Mouse (Mus musculus): Measurements from ENCODE around the gene Baiap2l1.

Gene Baiap2l1

DNA sequence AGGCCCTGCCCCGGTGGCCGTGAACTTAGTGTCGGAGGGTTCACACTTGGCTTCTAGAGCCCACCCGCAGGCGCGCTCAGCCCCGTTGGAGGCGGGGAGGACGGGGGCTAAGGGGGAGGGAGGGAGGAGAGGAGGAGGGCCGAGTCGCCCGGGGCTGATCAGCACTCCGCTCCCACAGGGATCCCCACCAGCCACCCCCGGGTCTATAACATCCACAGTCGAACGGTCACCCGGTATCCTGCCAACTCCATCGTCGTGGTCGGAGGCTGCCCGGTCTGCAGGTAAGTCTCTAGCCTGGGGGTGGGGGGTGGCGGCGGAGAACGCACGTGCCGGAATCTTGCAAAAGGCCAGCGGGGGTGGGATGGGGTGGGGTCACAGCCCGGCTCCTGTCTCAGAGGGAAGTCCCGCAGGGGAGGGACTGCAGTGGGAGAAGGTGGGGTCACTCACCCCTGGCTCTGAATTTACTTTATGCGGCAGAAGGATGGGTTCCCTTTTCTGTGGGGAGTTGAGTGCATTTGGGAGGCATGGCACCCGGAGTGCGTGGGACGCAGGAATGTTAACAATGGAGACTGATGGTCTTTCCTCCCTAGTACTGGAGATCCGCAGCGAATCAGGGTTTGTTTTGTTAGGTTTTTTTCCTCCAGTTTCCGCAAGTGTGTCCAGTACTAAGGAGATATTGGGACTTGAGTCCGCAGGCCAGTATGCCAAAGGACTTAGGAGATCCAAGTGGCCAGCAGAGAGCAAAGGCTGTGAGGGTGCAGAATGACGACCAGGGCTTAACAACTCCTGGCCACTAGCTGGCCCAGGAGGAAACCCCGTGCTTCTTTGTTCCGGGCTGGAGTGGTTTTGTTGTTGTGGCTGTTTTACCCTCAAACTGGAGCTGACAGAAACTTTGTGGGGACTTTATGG, 102.0 kb downstream of the Baiap2l1 start:
- DNase-seq = peak in 1 of 2 experiments; percentile 46

DNA sequence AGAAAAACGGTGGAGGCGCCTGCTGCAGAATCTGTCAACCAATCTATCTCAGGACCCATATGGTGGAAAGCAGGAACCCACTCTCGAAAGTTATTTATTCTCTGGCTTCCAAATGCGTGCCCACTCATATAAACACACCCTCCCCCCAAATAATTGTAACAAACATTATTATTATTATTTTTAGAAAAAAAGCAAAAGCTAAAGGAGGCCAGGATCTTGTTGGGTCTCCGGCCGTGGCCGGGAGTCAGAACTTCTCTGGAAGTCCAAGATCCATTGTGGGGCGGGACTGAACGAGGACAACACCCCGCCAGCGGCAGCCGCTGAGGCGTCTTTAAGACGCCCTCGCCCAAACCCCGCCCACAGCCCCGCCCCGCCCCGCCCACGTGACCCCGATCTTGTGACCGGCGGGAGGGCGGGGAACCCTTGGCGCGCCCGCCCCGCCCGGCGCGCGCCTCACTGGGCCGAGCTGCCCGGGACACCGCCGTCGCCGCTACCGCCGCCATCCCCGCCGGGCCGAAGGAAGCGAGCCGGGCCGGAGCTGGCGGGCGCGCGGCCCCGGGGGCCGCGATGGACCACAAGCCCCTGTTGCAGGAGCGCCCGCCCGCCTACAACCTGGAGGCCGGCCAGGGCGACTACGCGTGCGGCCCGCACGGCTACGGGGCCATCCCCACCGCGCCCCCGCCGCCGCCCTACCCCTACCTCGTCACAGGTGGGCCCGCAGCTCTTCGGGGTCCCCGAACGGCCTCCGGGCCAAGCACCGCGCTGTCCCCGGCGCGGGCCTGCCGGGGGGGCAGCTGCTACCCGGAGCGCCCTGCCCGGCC, 102.9 kb downstream of the Baiap2l1 start:
- peak; percentile 76 to 84 for DNase-seq

DNA sequence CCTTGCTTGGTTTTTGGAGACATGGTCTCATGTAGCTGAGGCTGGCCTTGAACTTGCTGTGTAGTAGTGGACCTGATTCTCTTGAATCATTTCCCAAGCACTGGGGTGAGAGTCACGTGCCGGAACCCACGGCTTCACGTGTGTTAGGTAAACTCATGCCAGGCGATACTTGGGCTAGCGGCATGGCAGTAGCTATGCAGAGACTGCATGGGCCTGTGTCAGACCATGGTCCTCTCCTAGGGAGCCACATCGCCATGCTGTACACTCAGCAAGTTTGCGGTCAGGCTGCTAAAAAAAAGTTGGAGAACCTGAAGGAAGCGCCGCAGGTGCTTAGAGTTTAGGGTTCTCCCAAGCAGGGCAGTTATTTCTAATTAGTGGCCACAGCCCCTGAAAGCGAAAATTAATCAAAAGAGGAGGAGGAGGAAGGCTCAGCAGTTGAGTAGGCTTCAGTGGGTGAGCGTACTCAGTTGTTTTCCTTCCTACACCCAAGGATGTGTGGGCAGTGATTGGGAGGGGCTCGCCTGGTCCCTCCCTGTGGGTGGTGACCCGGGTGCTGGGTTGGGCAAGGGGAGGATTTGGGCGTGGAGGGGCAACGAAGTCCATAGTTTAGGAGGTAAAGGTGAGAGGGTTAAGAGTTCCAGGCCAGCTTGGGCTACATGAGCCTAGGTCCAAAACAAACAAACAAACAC, 103.6 kb downstream of the Baiap2l1 start:
- DNase-seq = no peak

DNA sequence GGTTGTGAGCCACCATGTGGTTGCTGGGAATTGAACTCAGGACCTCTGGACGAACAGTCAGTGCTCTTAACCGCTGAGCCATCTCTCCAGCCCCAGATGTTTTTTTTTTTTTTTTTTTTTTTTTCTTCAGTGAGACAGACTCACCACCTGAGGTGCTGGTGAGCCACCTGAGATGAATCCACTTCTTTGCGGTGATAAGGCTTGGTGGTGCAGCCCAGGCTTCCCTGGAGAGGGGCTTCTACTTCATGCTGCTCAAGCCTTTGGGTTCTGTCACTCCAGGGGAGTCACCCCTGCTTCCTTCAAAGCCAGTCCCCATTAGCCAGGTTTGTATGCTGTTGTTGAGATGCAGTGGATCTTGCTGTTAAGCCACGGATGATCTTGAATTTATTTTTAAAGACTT, 104.7 kb downstream of the Baiap2l1 start:
- no peak for DNase-seq

GRCm38 (mm10) chr5:144251876-144252577, 105.9 kb downstream of the Baiap2l1 start:
- DNase-seq = no peak

- no peak for DNase-seq
Measured at GRCm38 (mm10) chr5:144249871-144250270, 108.0 kb downstream of the Baiap2l1 start.

DNA sequence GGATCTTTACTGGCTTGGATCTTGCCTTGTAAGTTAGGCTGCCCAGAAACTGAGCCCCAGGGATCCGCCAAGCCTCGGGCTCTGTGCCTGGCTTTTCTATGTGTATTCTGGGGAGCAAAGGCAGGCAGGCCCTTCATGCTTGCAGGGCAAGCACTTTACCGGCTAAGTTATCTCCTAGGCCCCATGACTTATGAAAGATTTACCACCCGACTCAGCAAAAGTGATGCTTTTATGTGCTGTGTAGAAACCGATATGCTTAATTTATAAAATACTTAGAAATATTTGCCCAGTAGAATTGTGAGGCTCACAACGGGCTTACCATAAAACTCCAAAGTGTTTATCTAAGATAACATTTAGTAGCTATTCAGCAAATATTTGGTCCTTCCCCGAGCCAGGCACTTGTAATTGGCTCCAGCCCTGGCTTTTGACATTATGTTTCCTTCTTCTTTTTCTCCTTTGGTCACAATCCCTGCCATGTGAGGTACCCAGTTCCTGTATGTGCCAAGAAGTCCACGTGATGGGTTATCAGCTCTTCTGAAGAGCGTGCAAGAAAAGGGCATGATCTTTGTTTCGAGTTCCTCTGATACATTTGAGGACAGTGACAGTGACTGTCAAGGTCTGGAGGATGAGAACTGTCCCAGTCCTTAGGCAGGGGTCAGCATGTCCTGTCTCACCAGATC, 109.9 kb downstream of the Baiap2l1 start:
- no peak for DNase-seq

DNA sequence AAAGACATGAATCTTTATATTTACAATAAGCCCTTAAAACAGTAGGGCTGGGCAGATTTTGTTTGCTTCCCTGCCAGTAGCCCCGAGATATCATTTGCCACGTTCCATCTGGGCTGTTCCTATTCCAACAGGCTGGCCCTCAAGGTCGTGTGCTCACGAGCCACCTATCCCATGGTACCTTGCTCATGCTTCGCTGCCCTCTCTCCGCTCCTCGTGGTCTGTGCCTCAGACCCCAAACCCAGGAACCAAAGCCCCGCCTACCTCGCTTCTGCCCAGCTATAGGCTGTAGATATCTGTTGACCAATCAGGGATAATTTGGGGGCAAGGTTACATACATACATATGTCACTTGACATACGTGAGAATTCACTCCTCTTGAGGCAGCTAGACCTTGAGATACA, 110.6 kb downstream of the Baiap2l1 start:
- no peak for DNase-seq

DNA sequence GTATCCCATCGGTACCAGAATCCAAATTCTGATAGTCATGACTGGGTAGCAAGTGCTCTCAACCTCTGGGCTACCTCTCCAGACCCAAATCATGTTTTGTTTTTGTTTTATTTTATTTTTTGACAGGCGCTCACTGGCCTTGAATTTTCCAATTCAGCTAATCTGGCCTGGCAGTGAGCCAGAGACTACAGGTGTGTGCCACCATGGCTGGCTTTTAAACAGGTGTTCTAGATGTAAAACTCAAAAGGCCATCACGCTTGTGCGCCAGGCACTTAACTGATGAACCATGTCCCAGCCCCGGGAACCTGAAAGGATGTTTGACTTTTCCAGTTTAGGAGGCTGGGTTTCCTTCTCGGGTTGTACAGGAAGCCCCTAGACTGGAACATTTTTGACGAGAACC, 111.2 kb downstream of the Baiap2l1 start:
- DNase-seq = no peak

GRCm38 (mm10) chr5:144245592-144245991, 112.3 kb downstream of the Baiap2l1 start:
- DNase-seq = no peak

- DNase-seq = no peak
Measured at GRCm38 (mm10) chr5:144243901-144244487, 113.9 kb downstream of the Baiap2l1 start, which contains the start of gene Bri3. Gene Bri3 (plus strand): TSS chr5:144244437.

GRCm38 (mm10) chr5:144238969-144239368, 118.9 kb downstream of the Baiap2l1 start:
- DNase-seq = no peak

GRCm38 (mm10) chr5:144234714-144235113, 123.2 kb downstream of the Baiap2l1 start:
- DNase-seq = no peak

- no peak for DNase-seq
Measured at GRCm38 (mm10) chr5:144234222-144234621, 123.7 kb downstream of the Baiap2l1 start.

DNA sequence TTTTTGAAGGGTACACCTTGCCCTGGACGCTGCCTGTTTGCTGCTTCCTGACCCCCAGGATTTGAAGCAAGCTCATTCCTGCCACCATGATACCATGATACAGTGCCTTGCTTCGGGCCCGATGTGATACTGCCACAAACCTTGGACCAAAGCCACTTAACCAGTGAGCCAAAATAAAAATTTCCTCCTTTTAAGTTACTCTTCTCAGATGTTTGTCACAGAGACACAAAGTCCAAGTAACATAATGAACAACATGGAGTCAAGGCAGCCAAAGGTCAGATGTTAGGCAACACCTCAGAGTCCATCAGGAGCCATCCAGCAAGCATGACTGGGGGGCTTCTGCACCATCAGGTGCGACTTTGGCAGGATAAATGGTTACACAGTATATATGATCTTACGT, 125.4 kb downstream of the Baiap2l1 start:
- no peak for DNase-seq

DNA sequence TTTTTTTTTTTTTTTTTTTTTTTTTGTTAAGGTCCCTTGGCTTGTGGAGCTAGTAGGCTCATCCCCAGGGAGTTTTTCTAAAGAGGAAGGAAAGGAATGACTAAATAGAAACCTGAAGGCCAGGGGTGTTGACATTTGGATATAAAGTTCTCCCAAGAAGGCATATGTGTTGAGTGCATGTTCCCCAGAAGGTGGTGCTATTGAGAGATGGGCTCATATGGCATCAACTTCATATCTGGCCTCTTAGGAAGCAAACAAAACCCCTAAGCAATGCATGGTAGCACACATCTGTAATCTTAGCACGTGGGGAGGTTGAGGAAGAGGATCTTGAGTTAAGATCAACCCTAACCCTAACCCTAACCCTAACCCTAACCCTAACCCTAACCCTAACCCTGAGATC, 126.5 kb downstream of the Baiap2l1 start:
- DNase-seq = no peak

DNA sequence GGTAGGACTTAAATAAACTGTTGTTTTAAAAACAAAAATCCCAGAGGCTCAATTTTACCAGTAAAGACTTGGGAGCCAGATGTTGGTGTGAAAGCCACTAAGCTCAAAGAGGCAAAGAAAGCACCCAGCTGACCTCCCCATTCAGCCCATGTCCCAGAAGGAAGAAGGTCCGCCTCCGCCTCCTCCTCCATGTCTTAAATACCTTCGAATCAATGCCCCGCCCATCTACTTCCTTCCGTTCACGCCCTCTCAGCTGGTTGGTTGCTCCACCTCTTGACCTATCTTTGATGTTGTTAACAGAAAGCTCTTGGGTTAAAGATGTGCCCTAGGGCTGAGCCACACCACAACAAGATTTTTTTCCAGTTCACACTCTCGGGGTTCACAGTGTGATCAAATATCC, 127.7 kb downstream of the Baiap2l1 start:
- no peak for DNase-seq

- DNase-seq = no peak
Measured at GRCm38 (mm10) chr5:144226220-144226619, 131.7 kb downstream of the Baiap2l1 start.

DNA sequence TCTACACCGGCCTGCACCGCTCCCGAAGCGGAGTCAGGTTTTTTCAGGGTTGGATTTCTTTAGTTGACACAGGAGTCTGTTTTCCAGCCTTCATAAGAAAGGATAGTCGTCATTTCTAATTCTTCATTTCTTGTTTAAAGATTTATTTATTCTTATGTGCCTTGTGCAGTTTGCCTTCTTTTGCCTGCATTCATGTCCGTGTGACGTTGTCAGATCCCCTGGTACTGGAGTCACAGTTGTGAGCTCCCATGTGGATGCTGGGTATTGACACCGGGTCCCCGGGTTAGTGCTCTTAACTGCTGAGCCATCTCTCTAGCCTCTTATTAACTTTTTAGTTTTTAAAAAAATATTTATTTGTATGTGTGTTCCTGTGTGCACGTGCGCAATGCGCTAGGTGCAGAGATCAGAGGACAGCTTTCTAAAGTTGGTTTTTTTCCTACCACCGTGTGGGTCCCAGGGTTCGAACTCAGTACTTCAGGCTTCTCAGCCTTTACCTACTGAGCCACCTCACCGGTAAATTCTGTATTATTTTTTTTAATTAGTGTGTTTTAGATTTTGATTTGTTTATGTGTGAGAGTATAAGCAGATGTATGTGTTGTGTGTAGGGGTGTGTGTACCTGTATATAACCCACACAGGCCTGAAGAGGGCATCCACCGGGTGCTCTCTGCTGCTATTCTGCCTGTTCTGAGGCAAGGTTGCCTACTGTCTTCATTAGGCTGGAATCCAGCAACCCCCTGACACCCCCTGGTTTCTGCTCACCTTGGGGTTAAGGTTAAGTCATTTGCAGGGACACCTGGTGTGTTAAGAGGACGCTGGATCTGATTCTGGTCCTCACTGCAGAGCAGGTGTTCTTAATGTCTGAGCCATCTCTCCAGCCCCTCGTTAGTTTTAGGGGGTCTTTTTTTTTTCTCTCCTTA, 133.8 kb downstream of the Baiap2l1 start:
- no peak for DNase-seq

GRCm38 (mm10) chr5:144223503-144223862, 134.4 kb downstream of the Baiap2l1 start, which contains the start of gene Tecpr1:
Gene Tecpr1 (minus strand): TSS chr5:144223615.
- DNase-seq = peak; percentile 95 to 97

All from cerebellum, postnatal 36 days (tissue).